Comparison of ENCODE assay signal across 21 mouse cellular contexts in the genomic region with DNA sequence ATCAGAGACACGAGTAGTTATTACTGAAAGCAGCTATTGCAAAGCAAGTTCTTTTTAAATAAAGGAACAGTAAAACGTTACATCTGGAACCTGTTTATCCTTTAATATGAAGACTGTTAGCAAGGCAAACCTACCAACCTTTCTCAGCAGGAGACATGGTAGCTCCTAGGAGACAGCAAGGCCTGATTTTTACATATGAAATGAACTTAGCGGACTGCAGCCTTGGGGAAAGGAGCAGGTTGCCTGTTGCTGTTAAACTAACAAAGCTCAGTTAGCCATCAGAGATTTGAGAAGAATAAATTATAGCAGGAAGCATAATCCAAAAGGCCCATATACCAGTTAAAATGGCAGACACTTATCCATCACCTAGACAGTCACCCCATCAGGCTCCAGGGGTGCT. TPM values are rescaled to one million over a fixed set of nuclear protein-coding genes. Genes with fewer than 3 reads are reported as not detected.
DNase-seq lines count a peak whose midpoint lies in the region; ATAC-seq lines count a peak whose summit lies in the region.
"Had no signal": no experiment of that assay in that cellular context is flagged by ENCODE, and none has a peak within 500 bp of the region (broad histone marks: within the 10 kb centered on the region; RNA-seq: fewer than 3 reads in every experiment).

No protein-coding gene starts in this region.

- H3K27me3 ChIP-seq in hindbrain, embryonic 12.5 days = no peaks in the 10 kb centered on the region
- H3K27me3 ChIP-seq: embryonic facial prominence, embryonic 12.5 days; forebrain, embryonic 13.5 days; forebrain, embryonic 15.5 days had no signal

- H3K27ac ChIP-seq in hindbrain, embryonic 12.5 days = no peak overlapping the region
- H3K27ac ChIP-seq: embryonic facial prominence, embryonic 10.5 days; embryonic facial prominence, embryonic 12.5 days; forebrain, embryonic 13.5 days; forebrain, embryonic 15.5 days had no signal

- H3K36me3 ChIP-seq in hindbrain, embryonic 12.5 days = no peaks in the 10 kb centered on the region
- H3K36me3 ChIP-seq: embryonic facial prominence, embryonic 10.5 days; embryonic facial prominence, embryonic 12.5 days; forebrain, embryonic 15.5 days; G1E had no signal

- H3K4me1 ChIP-seq in hindbrain, embryonic 12.5 days = no peaks in the 10 kb centered on the region
- H3K4me1 ChIP-seq: embryonic facial prominence, embryonic 10.5 days; embryonic facial prominence, embryonic 12.5 days; forebrain, embryonic 13.5 days; forebrain, embryonic 15.5 days had no signal

- no peak overlapping the region for H3K9ac ChIP-seq in hindbrain, embryonic 12.5 days
- H3K9ac ChIP-seq: embryonic facial prominence, embryonic 12.5 days; forebrain, embryonic 13.5 days; forebrain, embryonic 15.5 days; forebrain, postnatal 0 days had no signal

- intact Hi-C loops in heart, postnatal 10 days (cut with DNase I) = no loop called here

- no peaks in the 10 kb centered on the region for H3K9me3 ChIP-seq in hindbrain, embryonic 12.5 days (replicated peaks)
- H3K9me3 ChIP-seq: embryonic facial prominence, embryonic 12.5 days; forebrain, embryonic 13.5 days; forebrain, embryonic 15.5 days; G1E had no signal

- 44% methylated on average over 3 of the region's 3 CpGs for WGBS in hindbrain, embryonic 12.5 days

- H3K4me3 ChIP-seq in hindbrain, embryonic 12.5 days = no peak overlapping the region
- H3K4me3 ChIP-seq: embryonic facial prominence, embryonic 10.5 days; embryonic facial prominence, embryonic 12.5 days; forebrain, embryonic 13.5 days; forebrain, embryonic 15.5 days had no signal

- ATAC-seq in hindbrain, embryonic 12.5 days (ENCODE audit: low FRiP score) = no peak
- ATAC-seq: activated CD4-positive, CD25-positive, alpha-beta regulatory T cell, adult 4 months; forebrain, embryonic 13.5 days; forebrain, embryonic 15.5 days; forebrain, postnatal 0 days; Patski had no signal

- DNase-seq in ES-CJ7 (ENCODE audit: low read depth, low spot score) (peak; percentile 67), R1 (ENCODE audit: low read depth, low spot score) (peak; percentile 71)
- DNase-seq in frontal cortex, postnatal 10 days (ENCODE audit: low spot score in 2 of 2) = no peak
- DNase-seq in heart, postnatal 10 days = no peak
- DNase-seq: adrenal gland, adult 8-10 months; adrenal gland, postnatal 14 days; adrenal gland, postnatal 36 days; cerebellum, adult 11-12 months; cerebellum, adult 2 months; cerebellum, adult 9-10 months; cerebellum, postnatal 10 days; cerebellum, postnatal 25 days; forebrain, postnatal 0 days had no signal

- H3K4me2 ChIP-seq in hindbrain, embryonic 12.5 days (replicated peaks) = no peak overlapping the region
- H3K4me2 ChIP-seq: embryonic facial prominence, embryonic 12.5 days; forebrain, embryonic 13.5 days; forebrain, embryonic 15.5 days had no signal

RNA-seq across cellular contexts. Expression of a gene that starts 29.8 kb away (rescaled TPM):
- polyA plus RNA-seq in hindbrain, embryonic 12.5 days (2016; fragmentation: Nextera tagmentation; extraction: Ambion mirVana) = 224 and 235 TPM in 2 replicates
- total RNA-seq in heart, postnatal 10 days (2021) = 10 to 100 TPM; 75.5 to 77.7 TPM

Comparison
In these comparisons a context has a peak if more than half of its experiments do, and no peak if none do; other contexts are left out.
1. DNase-seq: peak in ES-CJ7 (single experiment) and R1 (single experiment); none in frontal cortex, postnatal 10 days (0 of 2) and heart, postnatal 10 days (0 of 2).